Mouse (Mus musculus): ENCODE results near the gene Rpl37a.

GRCm38 (mm10) chr1:72733191-72733691, 22.2 kb downstream of the Rpl37a start:
- TF ChIP-seq CTCF (IDR thresholded peaks at IDR 0.05; ENCODE audit: insufficient read depth, low read length) (no peak), POLR2A (IDR thresholded peaks at IDR 0.05; ENCODE audit: borderline replicate concordance, extremely low read depth, low read depth, low read length) (no peak)

Data from lung, adult 2 months (tissue).